Mouse (Mus musculus): ENCODE measurements around the gene Fbn1.

The Fbn1 gene

DNA sequence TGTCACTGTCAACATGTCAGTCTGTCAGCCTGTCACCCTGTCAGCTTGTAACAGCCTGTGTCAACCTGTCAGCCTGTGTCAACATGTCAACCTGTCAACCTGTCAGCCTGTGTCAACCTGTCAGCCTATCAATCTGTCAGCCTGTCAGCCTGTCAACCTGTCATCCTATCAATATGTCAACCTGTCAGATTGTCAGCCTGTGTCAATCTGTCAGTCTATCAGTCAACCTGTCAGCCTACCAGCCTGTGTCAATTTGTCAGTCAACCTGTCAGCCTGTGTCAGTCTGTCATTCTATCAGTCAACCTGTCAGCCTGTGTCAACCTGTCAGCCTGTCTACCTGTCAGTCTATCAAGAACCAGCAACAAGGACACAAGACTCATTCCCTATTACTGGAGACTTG is 6.3 kb downstream of the Fbn1 start:
- DNase-seq (ENCODE audit: low read depth, low spot score), result no peak

- no peak for DNase-seq (ENCODE audit: low read depth, low spot score)
Measured at GRCm38 (mm10) chr2:125498216-125498615, 9.6 kb downstream of the Fbn1 start.

DNA sequence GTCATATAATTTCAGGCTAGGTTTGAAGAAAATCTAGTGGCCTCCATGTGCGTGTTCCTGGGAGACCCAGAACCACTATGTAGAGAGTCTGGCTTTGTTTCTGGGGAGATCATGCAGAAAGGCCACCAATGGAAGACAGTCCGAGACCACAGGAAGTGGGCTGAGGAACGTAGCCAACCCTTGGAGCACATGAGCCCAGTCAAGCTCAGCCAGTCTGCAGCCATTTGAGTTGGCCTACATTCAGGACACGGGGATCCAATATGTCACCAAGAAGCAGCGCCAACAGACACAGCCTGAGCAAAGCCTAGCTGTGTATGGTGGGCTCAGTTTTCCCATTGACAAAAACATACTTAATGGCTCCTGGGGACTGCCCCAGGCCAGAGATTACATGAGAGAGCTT is 11.1 kb downstream of the Fbn1 start:
- DNase-seq (ENCODE audit: low read depth, low spot score), result no peak

DNA sequence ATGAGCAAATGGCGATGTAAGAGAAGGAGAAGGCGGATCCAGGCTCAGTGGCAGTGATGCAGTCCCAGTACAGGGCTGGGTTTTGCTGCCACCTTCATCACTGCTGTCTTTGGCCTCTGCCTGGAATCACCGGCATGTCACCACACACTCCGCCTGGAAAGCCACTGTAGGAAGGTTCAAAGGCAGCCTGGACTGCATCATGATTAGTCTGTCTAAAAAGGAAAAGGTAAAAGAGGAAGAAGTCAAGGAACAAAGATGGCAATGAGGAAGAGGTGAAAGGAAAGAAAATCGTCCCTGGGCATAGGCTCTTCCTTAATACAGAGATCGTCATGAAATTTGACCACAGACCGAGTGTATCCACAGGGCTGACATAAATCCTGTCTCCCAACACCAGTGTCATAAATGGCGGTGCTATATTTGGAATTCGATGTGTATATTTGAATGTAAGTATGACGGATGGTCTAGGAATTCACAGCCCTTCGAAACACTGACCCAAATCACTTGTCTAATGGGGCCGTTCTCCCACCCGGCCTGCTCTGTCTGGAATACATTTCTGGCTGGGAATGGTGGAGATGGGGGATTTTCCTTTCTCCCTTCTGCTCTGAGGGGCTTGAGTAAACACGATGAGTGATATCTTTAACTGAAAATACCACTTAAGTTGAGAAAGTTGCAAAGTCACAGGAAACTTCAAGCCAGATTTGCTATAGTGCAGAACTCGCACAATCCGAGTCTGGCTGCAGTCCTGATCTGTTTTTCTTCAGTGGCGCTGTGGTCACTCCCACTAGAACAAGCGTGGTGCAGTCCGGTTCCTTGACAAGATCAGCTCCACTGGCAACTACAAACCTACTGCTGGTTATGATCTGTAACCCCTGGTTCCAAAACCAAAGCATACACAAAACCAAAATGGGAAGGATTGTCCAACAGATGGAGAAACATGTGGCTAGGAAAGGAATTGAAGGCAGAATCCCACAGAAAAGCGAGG is 12.7 kb downstream of the Fbn1 start:
- DNase-seq (ENCODE audit: low read depth, low spot score), result no peak

- no peak for DNase-seq (ENCODE audit: low read depth, low spot score)
Measured at GRCm38 (mm10) chr2:125494291-125494690, 13.5 kb downstream of the Fbn1 start.

GRCm38 (mm10) chr2:125492050-125492900 is 15.5 kb downstream of the Fbn1 start:
- DNase-seq (ENCODE audit: low read depth, low spot score), result no peak

GRCm38 (mm10) chr2:125489979-125490378 is 17.8 kb downstream of the Fbn1 start:
- DNase-seq (ENCODE audit: low read depth, low spot score), result no peak

- DNase-seq (ENCODE audit: low read depth, low spot score), result no peak
Measured at GRCm38 (mm10) chr2:125484910-125485309, 22.9 kb downstream of the Fbn1 start.

- no peak for DNase-seq (ENCODE audit: low read depth, low spot score)
Measured at GRCm38 (mm10) chr2:125484164-125484563, 23.6 kb downstream of the Fbn1 start.

GRCm38 (mm10) chr2:125481531-125482317 is 26.1 kb downstream of the Fbn1 start:
- no peak for DNase-seq (ENCODE audit: low read depth, low spot score)

DNA sequence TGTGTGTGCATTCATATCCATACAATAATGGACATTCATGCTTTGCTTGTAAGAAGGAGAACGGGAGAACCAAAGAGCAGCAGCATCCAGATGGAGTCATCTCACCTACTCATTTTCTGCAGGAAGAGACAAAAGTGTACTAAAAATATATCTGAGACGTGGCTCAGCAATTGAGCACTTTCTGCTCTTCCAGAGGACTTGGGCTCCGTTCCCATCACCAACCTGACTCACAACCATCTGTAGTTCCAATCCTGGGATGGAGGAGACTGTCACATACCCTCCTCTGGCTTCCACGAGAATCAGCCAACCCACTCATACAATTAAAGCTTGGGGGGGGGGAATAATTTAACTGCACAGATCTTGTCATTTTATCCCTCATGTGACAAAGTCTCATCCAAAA is 26.7 kb downstream of the Fbn1 start:
- no peak for DNase-seq (ENCODE audit: low read depth, low spot score)

DNA sequence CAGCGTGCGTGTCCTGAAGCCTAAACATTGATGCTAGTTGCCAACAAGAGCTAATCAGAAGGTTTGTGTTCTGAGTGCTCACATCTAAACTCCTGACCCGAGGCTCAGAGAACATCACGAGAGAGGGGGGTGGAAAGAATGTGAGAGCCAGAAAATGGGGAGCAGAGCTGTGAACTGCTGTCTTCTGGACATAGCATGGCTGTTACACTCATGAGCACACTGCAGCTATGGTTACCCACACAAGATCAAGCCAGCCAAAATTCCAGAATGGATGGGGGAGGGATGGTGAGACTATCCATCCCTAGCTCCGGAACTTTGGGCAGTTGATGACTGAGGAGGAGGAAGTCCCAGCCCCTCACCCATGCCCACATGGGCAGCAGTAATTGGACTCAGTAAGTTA is 27.7 kb downstream of the Fbn1 start:
- DNase-seq (ENCODE audit: low read depth, low spot score), result no peak

DNA sequence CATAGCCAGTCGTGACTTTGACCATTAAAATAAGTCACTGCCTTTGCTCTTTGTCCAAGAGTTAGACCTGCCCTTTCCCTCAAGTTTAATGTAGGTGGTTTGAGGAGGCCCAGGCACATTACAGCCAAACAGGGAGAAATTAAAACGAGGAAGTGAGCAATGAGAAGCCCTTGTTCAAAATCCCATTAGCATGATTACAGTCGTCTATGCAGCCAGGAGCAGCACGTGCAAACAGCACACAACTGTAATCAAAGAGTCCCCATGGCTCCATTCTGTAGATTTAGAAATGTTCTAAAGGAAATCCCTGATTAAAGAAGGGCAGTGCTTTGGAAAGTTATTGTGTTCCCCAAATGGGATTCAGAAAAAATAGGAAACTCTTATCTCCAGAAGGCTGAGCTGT is 29.1 kb downstream of the Fbn1 start:
- no peak for DNase-seq (ENCODE audit: low read depth, low spot score)

GRCm38 (mm10) chr2:125477367-125477766 is 30.4 kb downstream of the Fbn1 start:
- no peak for DNase-seq (ENCODE audit: low read depth, low spot score)

DNA sequence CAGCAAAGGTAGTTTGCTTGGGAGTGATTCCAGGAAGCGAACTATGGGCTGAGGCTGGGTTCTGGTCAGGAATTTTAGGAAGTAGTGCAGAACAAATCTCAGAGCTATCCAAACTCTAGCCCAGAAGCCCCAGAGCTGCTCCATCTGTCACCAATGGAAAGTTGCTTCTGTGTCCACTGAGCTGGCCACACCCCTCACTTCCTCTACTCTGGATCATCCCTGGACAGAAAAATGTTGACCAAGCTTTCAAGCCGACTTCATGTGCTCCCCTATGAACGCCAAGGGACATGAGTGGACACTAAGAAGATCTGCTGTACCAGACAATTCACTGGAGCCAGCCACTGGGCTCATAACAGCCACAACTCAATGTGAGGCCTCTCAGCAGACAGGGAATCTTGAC is 31.6 kb downstream of the Fbn1 start:
- DNase-seq (ENCODE audit: low read depth, low spot score), result no peak

- no peak for DNase-seq (ENCODE audit: low read depth, low spot score)
Measured at GRCm38 (mm10) chr2:125474690-125475089, 33.1 kb downstream of the Fbn1 start.

GRCm38 (mm10) chr2:125473228-125473627 is 34.6 kb downstream of the Fbn1 start:
- DNase-seq (ENCODE audit: low read depth, low spot score), result no peak

DNA sequence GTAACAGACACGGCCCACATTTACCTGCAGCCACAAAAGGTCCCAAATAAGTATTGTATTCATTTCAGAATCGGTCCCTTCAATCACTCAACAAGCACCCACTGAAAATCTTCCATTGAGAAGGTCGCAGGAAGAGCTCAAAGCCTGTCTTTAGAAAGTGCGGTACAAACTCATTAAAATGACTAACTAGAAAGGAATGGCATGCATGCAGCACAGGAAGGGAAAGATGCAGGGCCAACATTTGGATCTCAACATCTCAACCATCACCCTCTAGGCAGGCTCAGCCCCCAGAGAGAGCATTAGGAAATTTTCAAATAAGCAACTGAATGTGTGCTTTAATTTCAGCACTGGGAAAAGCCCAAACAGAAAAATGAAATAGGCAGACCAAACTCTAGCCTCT is 36.1 kb downstream of the Fbn1 start:
- DNase-seq (ENCODE audit: low read depth, low spot score), result no peak

DNA sequence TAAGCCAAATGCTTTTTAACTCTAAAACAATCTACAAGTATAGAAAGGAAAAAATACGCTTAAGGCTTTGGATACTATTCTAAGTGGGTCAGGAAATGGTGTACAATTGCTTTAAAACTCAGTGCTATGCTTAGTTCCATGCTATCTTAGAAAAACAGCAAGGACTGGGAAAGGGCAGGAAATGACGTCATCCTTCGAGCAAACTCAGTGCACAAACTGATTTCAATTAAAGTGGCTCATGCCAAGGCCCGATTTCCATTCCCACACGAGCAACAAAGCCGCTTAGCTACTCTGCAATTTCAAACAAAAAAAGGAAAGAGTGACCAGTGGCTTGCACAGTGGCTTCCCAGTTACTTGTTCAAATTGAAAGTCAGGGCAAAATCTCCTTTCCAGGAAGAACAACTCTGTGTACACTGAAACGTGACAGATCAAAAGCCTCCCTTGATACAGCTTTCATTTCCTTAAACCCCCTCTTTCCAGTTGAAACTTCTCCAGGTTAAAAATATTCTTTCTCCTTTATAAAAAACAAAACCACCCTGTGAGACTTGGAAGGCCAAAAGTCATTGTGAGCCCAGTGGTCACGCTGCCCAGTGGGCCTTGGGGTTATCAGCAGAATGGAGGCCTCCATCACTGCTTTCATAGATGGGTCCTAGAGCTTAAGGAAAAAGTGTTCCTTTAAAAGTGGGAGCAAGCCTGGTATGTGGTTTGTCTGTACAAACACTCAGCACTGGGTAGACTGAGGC is 37.1 kb downstream of the Fbn1 start:
- no peak for DNase-seq (ENCODE audit: low read depth, low spot score)

- DNase-seq (ENCODE audit: low read depth, low spot score), result no peak
Measured at GRCm38 (mm10) chr2:125464036-125464435, 43.8 kb downstream of the Fbn1 start.

DNA sequence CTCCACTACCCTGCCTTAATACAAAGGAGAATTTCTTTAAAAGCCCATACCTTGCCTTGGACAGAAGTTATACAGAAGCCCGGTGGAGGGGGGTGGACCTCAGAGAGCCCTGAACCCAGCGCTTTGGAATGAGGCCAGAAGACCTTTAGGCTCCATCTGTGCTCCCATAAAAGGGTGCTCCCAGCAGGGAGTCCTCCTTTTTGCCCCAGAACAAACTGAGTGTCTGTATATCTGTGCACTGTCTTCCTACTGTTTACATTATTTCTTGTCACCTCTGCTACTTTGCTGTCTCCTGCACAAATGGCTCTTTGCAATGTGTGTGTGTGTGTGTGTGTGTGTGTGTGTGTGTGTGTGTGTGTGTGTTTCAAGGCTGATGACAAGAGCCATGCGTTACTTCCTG is 48.7 kb downstream of the Fbn1 start:
- no peak for DNase-seq (ENCODE audit: low read depth, low spot score)

Measured in R1 (cell line).